Mouse (Mus musculus) cortical plate, adult 2 months (tissue): Measurements from ENCODE around the gene Igf2r.

ENCODE experiments used
- CTCF ChIP-seq: fragments of 200-500 bp; IDR thresholded peaks from 2 replicates; pipeline ENCODE4 v1.5.1; 2011; ENCODE audit warnings: mild to moderate bottlenecking, control low read depth, low read length; ENCODE audit not compliant: insufficient read depth; ENCODE audit errors: extremely low read depth
- POLR2A ChIP-seq: fragments of 200-500 bp; IDR thresholded peaks from 2 replicates; pipeline ENCODE4 v1.6.1; 2011; ENCODE audit warnings: mild to moderate bottlenecking, low read length, control low read depth; ENCODE audit not compliant: insufficient read depth; ENCODE audit errors: extremely low read depth

DNA sequence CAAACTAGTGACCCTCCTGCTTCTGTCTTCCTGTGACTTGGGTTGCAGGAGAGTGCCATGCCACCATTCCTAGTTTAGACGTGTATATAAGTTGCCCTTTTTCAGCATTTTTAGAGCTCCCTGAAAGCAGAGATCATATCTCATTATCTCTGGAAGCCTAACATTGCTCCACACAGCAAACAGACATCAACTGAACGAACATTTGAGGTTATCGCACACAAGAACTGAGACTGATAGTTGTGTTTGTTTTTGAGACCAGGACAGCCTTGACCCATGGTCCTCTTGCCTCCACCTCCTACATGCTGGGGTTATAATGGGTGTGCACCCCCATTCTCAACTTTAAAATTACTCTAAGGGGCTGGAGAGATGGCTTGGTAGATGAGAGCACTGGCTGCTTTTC is 27.2 kb upstream of the Igf2r start:
- TF ChIP-seq POLR2A: no peak
- no peak for TF ChIP-seq CTCF
